Mouse (Mus musculus): ENCODE measurements around the gene Obsl1. TPM values are rescaled to one million over a fixed set of nuclear protein-coding genes. Genes with fewer than 3 reads are reported as not detected.

The Obsl1 gene
- polyA plus RNA-seq, 1 experiment: 23.1 TPM

DNA sequence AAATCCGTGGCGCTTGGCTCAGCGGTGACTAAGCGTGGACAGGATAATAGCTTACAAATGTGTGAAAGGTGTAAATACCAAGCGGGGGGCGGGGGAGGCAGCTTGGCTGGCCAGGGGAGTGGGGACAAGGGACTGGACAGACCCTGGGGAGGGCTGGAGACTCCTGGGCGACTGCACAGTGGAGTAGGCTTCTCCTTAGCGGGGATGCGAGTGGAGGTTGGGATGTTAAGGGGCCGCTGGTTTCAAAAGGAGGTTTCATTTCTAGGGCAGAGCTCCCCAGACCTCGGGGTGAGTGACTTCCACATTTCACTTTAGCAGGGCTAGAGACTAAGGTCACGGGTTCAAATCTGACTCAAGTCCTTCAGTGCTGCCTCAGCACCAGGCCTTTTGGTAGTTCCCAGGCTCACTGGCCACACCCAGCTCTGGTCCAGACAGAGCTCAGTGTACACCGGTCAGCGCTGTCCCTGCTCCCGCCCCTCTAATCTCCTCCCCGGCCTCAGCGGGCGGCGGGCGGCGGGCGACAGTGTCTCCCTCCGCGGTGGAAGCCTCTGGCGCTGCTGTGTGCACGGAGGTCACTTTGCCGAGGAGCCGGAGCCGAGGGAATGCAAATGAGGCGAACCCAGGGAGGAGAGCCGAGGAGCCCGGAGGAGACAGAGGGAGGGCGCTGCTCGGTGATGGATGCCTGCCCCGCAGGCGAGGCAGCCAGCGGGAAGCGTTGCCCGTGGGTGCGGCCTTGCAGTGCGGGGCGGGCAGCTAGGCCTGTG lies 48.0 kb downstream of the Obsl1 start:
- Histone ChIP-seq H3K4me1 (replicated peaks; ENCODE audit: control insufficient read depth, insufficient read depth, low read length) (no peaks in the 10 kb centered on the region), H3K27me3 (ENCODE audit: control insufficient read depth, insufficient read depth, low read length) (peaks cover 7% of the 10 kb centered on the region; the same call in 1 of the 2 replicates), H3K4me3 (ENCODE audit: control insufficient read depth, insufficient read depth, low read length) (no peak overlapping the region), H3K36me3 (ENCODE audit: control insufficient read depth, insufficient read depth, low read length) (no peaks in the 10 kb centered on the region), H3K27ac (ENCODE audit: control insufficient read depth, insufficient read depth, low read length) (no peak overlapping the region)
- 10% methylated on average over 42 of the region's 42 CpGs for WGBS
- no peak for TF ChIP-seq POLR2A (IDR thresholded peaks at IDR 0.05; ENCODE audit: control insufficient read depth, extremely low read depth, insufficient read depth, low read length, poor library complexity)
- TF ChIP-seq CTCF (IDR thresholded peaks at IDR 0.05; ENCODE audit: borderline replicate concordance, control insufficient read depth, extremely low read depth, insufficient read depth, low read length, poor library complexity): no peak
- DNase-seq: no peak

DNA sequence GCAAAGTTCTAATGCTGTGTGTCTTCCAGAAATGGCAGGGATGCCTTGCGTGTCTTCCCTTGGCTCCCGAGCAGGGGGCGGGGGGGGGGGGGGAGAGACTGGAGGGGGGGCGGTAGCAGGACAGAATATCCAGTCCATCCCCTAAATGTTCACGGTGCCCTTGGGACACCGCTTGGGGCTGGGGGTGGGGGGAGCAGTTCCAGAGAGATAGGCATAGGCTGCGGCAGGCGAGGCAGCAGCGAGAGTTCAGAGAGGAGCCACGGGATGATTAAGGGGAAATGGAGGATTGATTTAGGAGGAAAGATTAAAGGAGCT lies 48.6 kb downstream of the Obsl1 start:
- no peak overlapping the region for H3K4me3 ChIP-seq (ENCODE audit: control insufficient read depth, insufficient read depth, low read length)
- H3K27me3 ChIP-seq (ENCODE audit: control insufficient read depth, insufficient read depth, low read length): peaks cover 7% of the 10 kb centered on the region; the same call in 1 of the 2 replicates
- WGBS: 11% methylated on average over 10 of the region's 10 CpGs

DNA sequence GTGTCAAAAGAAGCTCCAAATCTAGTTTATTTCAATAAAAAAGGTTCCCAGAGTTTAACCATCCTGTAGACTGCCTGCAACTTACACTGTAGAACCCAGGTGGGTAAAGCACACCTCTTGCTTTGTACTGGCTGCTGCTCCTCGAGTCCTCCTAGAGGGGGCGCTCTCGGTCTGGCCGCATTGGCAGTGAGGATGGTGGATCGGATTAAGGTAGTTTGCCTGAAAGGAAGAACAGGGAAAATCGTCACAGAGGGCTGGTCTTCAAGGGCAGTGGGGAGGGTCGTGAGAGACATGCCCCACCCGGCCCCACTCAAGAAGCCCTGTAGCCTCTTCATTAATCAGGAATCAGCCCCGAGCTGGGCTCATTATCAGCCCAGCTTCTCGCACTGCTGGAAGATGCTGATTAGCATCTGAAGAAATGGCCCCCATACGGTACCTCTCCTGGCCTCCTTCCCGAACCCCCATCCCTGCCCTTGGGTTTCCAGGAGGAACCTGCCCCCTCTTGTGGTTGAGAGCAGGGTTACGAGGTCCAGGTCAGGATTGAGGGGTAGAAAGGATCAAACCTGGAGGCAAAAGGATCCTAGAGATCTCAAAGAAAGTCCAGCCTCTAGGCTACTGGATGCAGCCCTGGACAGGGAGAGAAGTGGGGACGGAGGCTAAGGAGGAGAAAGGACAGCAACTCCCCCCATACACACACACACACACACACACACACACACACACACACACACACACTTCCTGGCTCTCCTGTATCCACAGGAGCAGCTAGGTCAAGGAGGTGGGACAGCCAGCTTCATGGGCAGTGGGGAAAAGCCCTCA lies 49.3 kb downstream of the Obsl1 start:
- Histone ChIP-seq H3K4me3 (ENCODE audit: control insufficient read depth, insufficient read depth, low read length) (no peak overlapping the region), H3K4me1 (replicated peaks; ENCODE audit: control insufficient read depth, insufficient read depth, low read length) (no peaks in the 10 kb centered on the region)
- DNase-seq: no peak

More for the DNA sequence above, 48.6 kb downstream of the Obsl1 start:
- H3K36me3 ChIP-seq (ENCODE audit: control insufficient read depth, insufficient read depth, low read length): no peaks in the 10 kb centered on the region
- H3K27ac ChIP-seq (ENCODE audit: control insufficient read depth, insufficient read depth, low read length): no peak overlapping the region
- no peaks in the 10 kb centered on the region for H3K4me1 ChIP-seq (replicated peaks; ENCODE audit: control insufficient read depth, insufficient read depth, low read length)
- TF ChIP-seq CTCF (IDR thresholded peaks at IDR 0.05; ENCODE audit: borderline replicate concordance, control insufficient read depth, extremely low read depth, insufficient read depth, low read length, poor library complexity) (no peak), POLR2A (IDR thresholded peaks at IDR 0.05; ENCODE audit: control insufficient read depth, extremely low read depth, insufficient read depth, low read length, poor library complexity) (no peak)
- no peak for DNase-seq

DNA sequence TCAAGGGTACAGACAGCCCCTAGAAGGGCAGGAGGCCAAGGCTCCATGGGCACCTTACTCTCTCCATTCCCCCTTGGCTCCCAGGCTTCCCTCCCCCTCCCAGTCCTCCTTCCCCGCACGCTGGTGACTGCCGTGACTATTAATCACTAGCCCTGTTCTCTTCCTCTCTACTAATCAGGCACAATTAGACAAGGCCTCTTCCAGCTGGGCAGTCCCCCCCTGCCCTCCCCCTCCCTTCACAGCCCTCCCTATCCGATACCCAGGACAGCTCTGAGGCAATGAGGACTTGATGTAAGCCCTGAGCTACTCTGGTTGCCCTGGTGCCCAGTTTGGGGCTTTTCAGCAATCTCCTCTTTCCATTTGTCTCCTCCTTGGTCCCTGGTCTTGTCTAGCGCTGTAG lies 50.3 kb downstream of the Obsl1 start:
- no peak for DNase-seq
- Histone ChIP-seq H3K4me1 (replicated peaks; ENCODE audit: control insufficient read depth, insufficient read depth, low read length) (no peaks in the 10 kb centered on the region), H3K27me3 (ENCODE audit: control insufficient read depth, insufficient read depth, low read length) (peaks cover 7% of the 10 kb centered on the region; the same call in 1 of the 2 replicates), H3K36me3 (ENCODE audit: control insufficient read depth, insufficient read depth, low read length) (no peaks in the 10 kb centered on the region), H3K4me3 (ENCODE audit: control insufficient read depth, insufficient read depth, low read length) (no peak overlapping the region), H3K27ac (ENCODE audit: control insufficient read depth, insufficient read depth, low read length) (no peak overlapping the region)
- 35% methylated on average over 5 of the region's 5 CpGs for WGBS
- TF ChIP-seq CTCF (IDR thresholded peaks at IDR 0.05; ENCODE audit: borderline replicate concordance, control insufficient read depth, extremely low read depth, insufficient read depth, low read length, poor library complexity): no peak

More for the DNA sequence above, 49.3 kb downstream of the Obsl1 start:
- WGBS: 12% methylated on average over 14 of the region's 14 CpGs
- Histone ChIP-seq H3K27me3 (ENCODE audit: control insufficient read depth, insufficient read depth, low read length) (peaks cover 7% of the 10 kb centered on the region; the same call in 1 of the 2 replicates), H3K36me3 (ENCODE audit: control insufficient read depth, insufficient read depth, low read length) (no peaks in the 10 kb centered on the region), H3K27ac (ENCODE audit: control insufficient read depth, insufficient read depth, low read length) (no peak overlapping the region)
- TF ChIP-seq POLR2A (IDR thresholded peaks at IDR 0.05; ENCODE audit: control insufficient read depth, extremely low read depth, insufficient read depth, low read length, poor library complexity): no peak

DNA sequence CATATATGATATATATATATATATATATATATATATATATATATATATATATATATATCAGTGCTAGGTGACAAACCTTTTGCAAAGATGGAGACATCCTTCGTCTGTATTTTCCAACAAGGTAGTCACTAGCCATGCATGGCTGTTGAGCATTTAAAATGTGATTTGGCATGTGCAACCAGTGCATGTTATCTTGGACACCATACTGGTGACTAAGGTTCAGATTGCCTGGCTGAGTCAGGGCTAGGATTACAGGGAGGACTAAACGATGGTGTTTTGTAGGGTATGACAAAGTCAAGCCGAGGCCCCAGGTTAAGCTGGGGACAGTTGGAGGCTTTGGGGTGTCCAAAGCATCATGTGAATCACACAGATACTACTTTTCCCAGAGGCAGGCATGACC lies 50.8 kb downstream of the Obsl1 start:
- TF ChIP-seq CTCF (IDR thresholded peaks at IDR 0.05; ENCODE audit: borderline replicate concordance, control insufficient read depth, extremely low read depth, insufficient read depth, low read length, poor library complexity): no peak
- no peak for TF ChIP-seq POLR2A (IDR thresholded peaks at IDR 0.05; ENCODE audit: control insufficient read depth, extremely low read depth, insufficient read depth, low read length, poor library complexity)
- 71% methylated on average over 3 of the region's 3 CpGs for WGBS
- Histone ChIP-seq H3K4me3 (ENCODE audit: control insufficient read depth, insufficient read depth, low read length) (no peak overlapping the region), H3K4me1 (replicated peaks; ENCODE audit: control insufficient read depth, insufficient read depth, low read length) (no peaks in the 10 kb centered on the region), H3K27ac (ENCODE audit: control insufficient read depth, insufficient read depth, low read length) (no peak overlapping the region), H3K36me3 (ENCODE audit: control insufficient read depth, insufficient read depth, low read length) (no peaks in the 10 kb centered on the region), H3K27me3 (ENCODE audit: control insufficient read depth, insufficient read depth, low read length) (peaks cover 9% of the 10 kb centered on the region; the same call in 1 of the 2 replicates)
- DNase-seq: no peak

DNA sequence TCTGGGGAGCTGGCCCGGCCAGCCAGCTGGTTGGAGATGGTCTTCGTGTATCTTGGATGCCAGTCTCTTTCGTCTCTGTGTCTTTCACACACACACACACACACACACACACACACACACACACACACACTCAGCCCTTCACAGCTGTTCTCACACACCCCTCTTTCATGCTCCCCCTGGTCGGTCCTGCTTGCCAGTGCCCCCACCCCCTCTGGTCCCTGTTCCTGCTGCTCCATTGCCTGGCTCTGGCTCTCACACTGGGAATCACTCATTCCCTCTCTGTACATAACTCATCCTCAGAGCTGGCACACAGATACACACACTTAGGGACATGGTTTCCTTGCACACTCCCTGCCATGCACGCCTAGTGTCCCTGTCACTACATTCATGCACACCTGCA lies 54.4 kb downstream of the Obsl1 start:
- Histone ChIP-seq H3K27me3 (ENCODE audit: control insufficient read depth, insufficient read depth, low read length) (peaks cover 24% of the 10 kb centered on the region; the same call in 1 of the 2 replicates), H3K27ac (ENCODE audit: control insufficient read depth, insufficient read depth, low read length) (no peak overlapping the region), H3K4me3 (ENCODE audit: control insufficient read depth, insufficient read depth, low read length) (no peak overlapping the region), H3K4me1 (replicated peaks; ENCODE audit: control insufficient read depth, insufficient read depth, low read length) (no peaks in the 10 kb centered on the region), H3K36me3 (ENCODE audit: control insufficient read depth, insufficient read depth, low read length) (no peaks in the 10 kb centered on the region)
- no peak for DNase-seq
- 81% methylated on average over 5 of the region's 5 CpGs for WGBS
- TF ChIP-seq CTCF (IDR thresholded peaks at IDR 0.05; ENCODE audit: borderline replicate concordance, control insufficient read depth, extremely low read depth, insufficient read depth, low read length, poor library complexity) (no peak), POLR2A (IDR thresholded peaks at IDR 0.05; ENCODE audit: control insufficient read depth, extremely low read depth, insufficient read depth, low read length, poor library complexity) (no peak)

All from thymus, adult 2 months (tissue).